Mouse (Mus musculus) limb, embryonic 10.5 days (tissue): Measurements from ENCODE around the gene Peak1. TPM values are rescaled to one million over a fixed set of nuclear protein-coding genes. Genes with fewer than 3 reads are reported as not detected.

Experiments
- DNase-seq: peaks from one replicate; pipeline ENCODE4 v3.0.0-alpha.2; 2017; ENCODE audit warnings: low spot score
- H3K27ac ChIP-seq: fragments of 300-500 bp; sonication (generic); 2 replicates; pipeline ENCODE4 v1.5.1; 2016; ENCODE audit warnings: mild to moderate bottlenecking
- H3K27me3 ChIP-seq: fragments of 300-500 bp; sonication (generic); 2 replicates; pipeline ENCODE4 v1.6.1; 2016; ENCODE audit warnings: low read depth, mild to moderate bottlenecking; ENCODE audit not compliant: poor library complexity, severe bottlenecking
- H3K36me3 ChIP-seq: fragments of 300-500 bp; sonication (generic); 2 replicates; pipeline ENCODE4 v1.6.1; 2016; ENCODE audit warnings: mild to moderate bottlenecking, moderate library complexity
- H3K4me1 ChIP-seq: fragments of 300-500 bp; sonication (generic); 2 replicates; pipeline ENCODE4 v1.6.1; 2016
- H3K4me3 ChIP-seq: fragments of 300-500 bp; sonication (generic); 2 replicates; pipeline ENCODE4 v1.5.1; 2016; ENCODE audit warnings: mild to moderate bottlenecking, moderate library complexity
- H3K9me3 ChIP-seq: fragments of 300-500 bp; sonication (generic); replicated peaks from 2 replicates; pipeline ENCODE4 v1.6.1; 2016; ENCODE audit warnings: mild to moderate bottlenecking
- whole genome bisulfite sequencing: fragments of 180-500 bp; shearing (Covaris S2); methylation state at CpG from one replicate; pipeline ENCODE4 v1.1.7; 2016; 5-methylcytosine and 5-hydroxymethylcytosine counted together
- microRNA-seq: library from miRNA; unstranded; fragments of <30 nt; microRNA quantifications from one replicate; pipeline ENCODE4, GENCODE M21; 2017
- polyA plus RNA-seq: library from polyadenylated mRNA; unstranded; fragments of >200 nt; fragmentation: Nextera tagmentation; extraction: Ambion mirVana; gene quantifications from 2 replicates; pipeline ENCODE4 v1.2.1, GENCODE M21; 2016

Peak1 gene
- polyA plus RNA-seq, 1 experiment from 2014 or later, result 6.1 TPM

- H3K27ac ChIP-seq, result no peak overlapping the region
- H3K4me1 ChIP-seq, result peaks cover 8% of the 10 kb centered on the region; the same call in 1 of the 2 replicates
- no peak for DNase-seq
- no peaks in the 10 kb centered on the region for H3K9me3 ChIP-seq
- 90% methylated on average over 4 of the region's 4 CpGs for WGBS
- no peak overlapping the region for H3K4me3 ChIP-seq
- H3K36me3 ChIP-seq, result peaks cover 21% of the 10 kb centered on the region
- no peaks in the 10 kb centered on the region for H3K27me3 ChIP-seq
Observed at GRCm38 (mm10) chr9:56152482-56153007, 265.3 kb downstream of the Peak1 start.

GRCm38 (mm10) chr9:56151745-56152481 lies 266.0 kb downstream of the Peak1 start:
- H3K36me3 ChIP-seq, result peaks cover 27% of the 10 kb centered on the region
- no peak overlapping the region for H3K27ac ChIP-seq
- 71% methylated on average over 7 of the region's 7 CpGs for WGBS
- H3K4me3 ChIP-seq, result no peak overlapping the region
- no peaks in the 10 kb centered on the region for H3K27me3 ChIP-seq
- H3K4me1 ChIP-seq, result peaks cover 8% of the 10 kb centered on the region; the same call in 1 of the 2 replicates
- no peak for DNase-seq
- H3K9me3 ChIP-seq, result no peaks in the 10 kb centered on the region

Small RNA genes within 50 kb of the gene (microRNA-seq; reads per million reads assigned to microRNA genes)
- 7.0 reads per million, percentile 14 among the genes with 10 or more reads in this experiment for gene Gm24270

Other genes starting within 250 kb of the Peak1 start
- 56.2 and 67.5 TPM in 2 replicates for gene Hmg20a, start 542 bp upstream of the Peak1 start, polyA plus RNA-seq